Mouse (Mus musculus): ENCODE data around the gene Adam19. TPM values are rescaled to one million over a fixed set of nuclear protein-coding genes. Genes with fewer than 3 reads are reported as not detected.

Adam19 gene
- polyA plus RNA-seq, 1 experiment from 2014 or later: 22.2 TPM

- Histone ChIP-seq H3K36me3 (ENCODE audit: control insufficient read depth, insufficient read depth, low read length) (peaks cover 4% of the 10 kb centered on the region; the same call in 1 of the 2 replicates), H3K9me3 (ENCODE audit: control insufficient read depth, low read length) (no peaks in the 10 kb centered on the region), H3K4me1 (replicated peaks; ENCODE audit: control insufficient read depth, insufficient read depth, low read length) (peaks cover 67% of the 10 kb centered on the region), H3K4me2 (ENCODE audit: low read depth, low read length) (peak overlapping the region; percentile 16; the same call in 1 of the 2 replicates), H3K9ac (ENCODE audit: low read length) (peak overlapping the region; percentile 41), H3K27ac (ENCODE audit: low read length) (peak overlapping the region; percentile 98), H3K27me3 (ENCODE audit: control insufficient read depth, insufficient read depth, low read depth, low read length) (no peaks in the 10 kb centered on the region), H3K4me3 (ENCODE audit: low read length) (no peak overlapping the region)
- 32% methylated on average over 17 of the region's 17 CpGs for WGBS
- ATAC-seq (ENCODE audit: low read depth): peak; percentile 20; the same call in 1 of the 2 replicates
These were observed 13.7 kb downstream of the Adam19 start for GRCm38 (mm10) chr11:46069408-46070003.

GRCm38 (mm10) chr11:46070161-46070560, 14.4 kb downstream of the Adam19 start:
- H3K9me3 ChIP-seq (ENCODE audit: control insufficient read depth, low read length): no peaks in the 10 kb centered on the region
- H3K27me3 ChIP-seq (ENCODE audit: control insufficient read depth, insufficient read depth, low read depth, low read length): no peaks in the 10 kb centered on the region
- H3K4me2 ChIP-seq (ENCODE audit: low read depth, low read length): peak overlapping the region; percentile 16; the same call in 1 of the 2 replicates
- H3K4me3 ChIP-seq (ENCODE audit: low read length): no peak overlapping the region
- H3K27ac ChIP-seq (ENCODE audit: low read length): peak overlapping the region; percentile 98
- no peak for ATAC-seq (ENCODE audit: low read depth)
- peaks cover 60% of the 10 kb centered on the region for H3K4me1 ChIP-seq (replicated peaks; ENCODE audit: control insufficient read depth, insufficient read depth, low read length)
- peak overlapping the region; percentile 41 for H3K9ac ChIP-seq (ENCODE audit: low read length)
- H3K36me3 ChIP-seq (ENCODE audit: control insufficient read depth, insufficient read depth, low read length): peaks cover 4% of the 10 kb centered on the region; the same call in 1 of the 2 replicates
- 73% methylated on average over 4 of the region's 4 CpGs for WGBS

- H3K27me3 ChIP-seq (ENCODE audit: control insufficient read depth, insufficient read depth, low read depth, low read length): no peaks in the 10 kb centered on the region
- H3K4me1 ChIP-seq (replicated peaks; ENCODE audit: control insufficient read depth, insufficient read depth, low read length): peaks cover 55% of the 10 kb centered on the region
- no peak overlapping the region for H3K27ac ChIP-seq (ENCODE audit: low read length)
- H3K4me2 ChIP-seq (ENCODE audit: low read depth, low read length): no peak overlapping the region
- H3K4me3 ChIP-seq (ENCODE audit: low read length): no peak overlapping the region
- 55% methylated on average over 8 of the region's 8 CpGs for WGBS
- no peak for ATAC-seq (ENCODE audit: low read depth)
- H3K36me3 ChIP-seq (ENCODE audit: control insufficient read depth, insufficient read depth, low read length): peaks cover 4% of the 10 kb centered on the region; the same call in 1 of the 2 replicates
- no peaks in the 10 kb centered on the region for H3K9me3 ChIP-seq (ENCODE audit: control insufficient read depth, low read length)
- no peak overlapping the region for H3K9ac ChIP-seq (ENCODE audit: low read length)
These were observed 15.0 kb downstream of the Adam19 start for GRCm38 (mm10) chr11:46070789-46071188.

- H3K27ac ChIP-seq (ENCODE audit: low read length): peak overlapping the region; percentile 58
- H3K9ac ChIP-seq (ENCODE audit: low read length): no peak overlapping the region
- no peaks in the 10 kb centered on the region for H3K9me3 ChIP-seq (ENCODE audit: control insufficient read depth, low read length)
- no peak for ATAC-seq (ENCODE audit: low read depth)
- H3K4me2 ChIP-seq (ENCODE audit: low read depth, low read length): no peak overlapping the region
- no peak overlapping the region for H3K4me3 ChIP-seq (ENCODE audit: low read length)
- no peaks in the 10 kb centered on the region for H3K27me3 ChIP-seq (ENCODE audit: control insufficient read depth, insufficient read depth, low read depth, low read length)
- 72% methylated on average over 8 of the region's 8 CpGs for WGBS
- peaks cover 44% of the 10 kb centered on the region for H3K4me1 ChIP-seq (replicated peaks; ENCODE audit: control insufficient read depth, insufficient read depth, low read length)
- peaks cover 4% of the 10 kb centered on the region; the same call in 1 of the 2 replicates for H3K36me3 ChIP-seq (ENCODE audit: control insufficient read depth, insufficient read depth, low read length)
These were observed 16.8 kb downstream of the Adam19 start for GRCm38 (mm10) chr11:46072466-46073060.

- H3K36me3 ChIP-seq (ENCODE audit: control insufficient read depth, insufficient read depth, low read length): peaks cover 6% of the 10 kb centered on the region; the same call in 1 of the 2 replicates
- H3K27ac ChIP-seq (ENCODE audit: low read length): peak overlapping the region; percentile 58
- no peaks in the 10 kb centered on the region for H3K27me3 ChIP-seq (ENCODE audit: control insufficient read depth, insufficient read depth, low read depth, low read length)
- no peak overlapping the region for H3K4me3 ChIP-seq (ENCODE audit: low read length)
- H3K4me1 ChIP-seq (replicated peaks; ENCODE audit: control insufficient read depth, insufficient read depth, low read length): peaks cover 44% of the 10 kb centered on the region
- 0 out of 2 replicates have a peak overlapping the region, but pooled peaks have one; percentile 18 for H3K9ac ChIP-seq (ENCODE audit: low read length)
- ATAC-seq (ENCODE audit: low read depth): 0 out of 2 replicates have a peak, but pooled peaks have one; percentile 9
- H3K9me3 ChIP-seq (ENCODE audit: control insufficient read depth, low read length): no peaks in the 10 kb centered on the region
- H3K4me2 ChIP-seq (ENCODE audit: low read depth, low read length): no peak overlapping the region
- WGBS: 55% methylated on average over 15 of the region's 15 CpGs
These were observed 17.5 kb downstream of the Adam19 start for GRCm38 (mm10) chr11:46073061-46073849.

- no peak overlapping the region for H3K4me2 ChIP-seq (ENCODE audit: low read depth, low read length)
- peaks cover 8% of the 10 kb centered on the region; the same call in 1 of the 2 replicates for H3K36me3 ChIP-seq (ENCODE audit: control insufficient read depth, insufficient read depth, low read length)
These were observed 18.3 kb downstream of the Adam19 start for GRCm38 (mm10) chr11:46073850-46074688.

GRCm38 (mm10) chr11:46075507-46075906, 19.7 kb downstream of the Adam19 start:
- Histone ChIP-seq H3K4me3 (ENCODE audit: low read length) (no peak overlapping the region), H3K9ac (ENCODE audit: low read length) (no peak overlapping the region), H3K27ac (ENCODE audit: low read length) (no peak overlapping the region), H3K36me3 (ENCODE audit: control insufficient read depth, insufficient read depth, low read length) (peaks cover 11% of the 10 kb centered on the region; the same call in 1 of the 2 replicates), H3K27me3 (ENCODE audit: control insufficient read depth, insufficient read depth, low read depth, low read length) (no peaks in the 10 kb centered on the region), H3K4me1 (replicated peaks; ENCODE audit: control insufficient read depth, insufficient read depth, low read length) (peaks cover 26% of the 10 kb centered on the region), H3K9me3 (ENCODE audit: control insufficient read depth, low read length) (no peaks in the 10 kb centered on the region), H3K4me2 (ENCODE audit: low read depth, low read length) (no peak overlapping the region)
- WGBS: 77% methylated on average over 3 of the region's 3 CpGs
- no peak for ATAC-seq (ENCODE audit: low read depth)

More at GRCm38 (mm10) chr11:46073850-46074688, 18.3 kb downstream of the Adam19 start:
- no peak overlapping the region for H3K9ac ChIP-seq (ENCODE audit: low read length)
- no peaks in the 10 kb centered on the region for H3K27me3 ChIP-seq (ENCODE audit: control insufficient read depth, insufficient read depth, low read depth, low read length)
- H3K9me3 ChIP-seq (ENCODE audit: control insufficient read depth, low read length): no peaks in the 10 kb centered on the region
- 81% methylated on average over 17 of the region's 17 CpGs for WGBS
- H3K4me1 ChIP-seq (replicated peaks; ENCODE audit: control insufficient read depth, insufficient read depth, low read length): peaks cover 38% of the 10 kb centered on the region
- no peak for ATAC-seq (ENCODE audit: low read depth)
- no peak overlapping the region for H3K4me3 ChIP-seq (ENCODE audit: low read length)
- peak overlapping the region; percentile 58 for H3K27ac ChIP-seq (ENCODE audit: low read length)

GRCm38 (mm10) chr11:46076442-46077158, 20.8 kb downstream of the Adam19 start:
- Histone ChIP-seq H3K9me3 (ENCODE audit: control insufficient read depth, low read length) (no peaks in the 10 kb centered on the region), H3K4me1 (replicated peaks; ENCODE audit: control insufficient read depth, insufficient read depth, low read length) (peaks cover 25% of the 10 kb centered on the region), H3K36me3 (ENCODE audit: control insufficient read depth, insufficient read depth, low read length) (peaks cover 11% of the 10 kb centered on the region; the same call in 1 of the 2 replicates), H3K27ac (ENCODE audit: low read length) (peak overlapping the region; percentile 40), H3K4me3 (ENCODE audit: low read length) (no peak overlapping the region), H3K4me2 (ENCODE audit: low read depth, low read length) (no peak overlapping the region), H3K9ac (ENCODE audit: low read length) (no peak overlapping the region), H3K27me3 (ENCODE audit: control insufficient read depth, insufficient read depth, low read depth, low read length) (no peaks in the 10 kb centered on the region)
- no peak for ATAC-seq (ENCODE audit: low read depth)
- 85% methylated on average over 11 of the region's 11 CpGs for WGBS

All from lung, embryonic 16.5 days (tissue).